Mouse (Mus musculus): Measurements from ENCODE around the gene F7. TPM values are rescaled to one million over a fixed set of nuclear protein-coding genes. Genes with fewer than 3 reads are reported as not detected.

The F7 gene
- polyA plus RNA-seq (2012) = 0.39 and 2.3 TPM in 2 replicates

DNA sequence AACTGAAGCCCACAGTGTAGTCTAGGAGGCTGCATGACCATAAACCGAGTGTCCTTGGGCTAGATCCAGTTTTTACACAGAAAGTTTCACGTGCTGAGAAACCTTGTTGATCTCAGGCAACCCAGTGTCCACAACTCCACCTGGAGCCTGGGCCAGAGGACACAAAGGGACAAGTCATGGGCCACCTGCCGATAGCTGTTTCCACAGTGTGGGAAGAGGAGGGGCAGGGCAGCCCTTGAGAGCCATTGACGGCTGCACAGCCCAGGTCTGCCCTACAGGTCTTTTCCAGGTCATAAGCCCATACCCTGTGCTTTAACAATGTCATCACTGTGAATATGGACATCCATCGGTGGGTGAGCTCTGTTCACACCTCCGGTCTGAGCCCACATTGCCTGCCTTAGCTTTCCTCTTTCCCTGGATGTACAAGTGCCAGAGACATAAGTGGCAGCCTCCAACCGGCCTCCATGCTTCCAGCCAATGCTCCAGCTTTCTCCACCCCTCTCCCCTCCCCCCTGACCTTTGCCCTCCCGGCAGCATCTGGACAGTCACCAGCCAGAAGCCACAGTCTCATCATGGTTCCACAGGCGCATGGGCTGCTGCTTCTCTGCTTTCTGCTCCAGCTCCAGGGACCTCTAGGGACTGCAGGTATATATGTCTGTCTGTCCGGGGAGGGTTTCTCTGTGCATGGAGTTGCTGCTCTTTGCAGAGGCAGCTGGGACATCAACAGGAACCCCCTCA is at the start of gene F7:
TSS of gene F7 (plus strand) at position 548 of the 738 bp plus-strand sequence.

DNA sequence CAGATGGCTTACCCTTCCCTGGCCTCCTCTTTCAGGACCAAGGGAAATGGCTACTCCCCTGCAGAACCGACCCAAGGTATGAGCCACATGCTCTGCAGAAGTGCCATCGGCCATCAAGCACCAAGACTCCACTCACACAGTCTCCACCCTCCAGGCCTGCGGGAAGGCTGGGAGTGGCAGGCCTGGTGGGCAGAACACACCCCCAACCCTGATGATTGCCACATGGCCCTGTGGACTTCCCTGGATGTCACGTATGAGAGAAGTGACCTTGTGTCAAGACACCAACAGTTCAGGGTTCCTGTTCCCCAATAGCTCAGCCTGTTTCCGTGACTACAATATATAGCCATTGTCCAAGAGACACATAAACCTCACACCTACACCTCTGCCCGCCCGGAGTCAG is 11.2 kb downstream of the F7 start, which contains the start of gene F10:
TSS of gene F10 (plus strand) at position 294 of the 400 bp plus-strand sequence.

DNA sequence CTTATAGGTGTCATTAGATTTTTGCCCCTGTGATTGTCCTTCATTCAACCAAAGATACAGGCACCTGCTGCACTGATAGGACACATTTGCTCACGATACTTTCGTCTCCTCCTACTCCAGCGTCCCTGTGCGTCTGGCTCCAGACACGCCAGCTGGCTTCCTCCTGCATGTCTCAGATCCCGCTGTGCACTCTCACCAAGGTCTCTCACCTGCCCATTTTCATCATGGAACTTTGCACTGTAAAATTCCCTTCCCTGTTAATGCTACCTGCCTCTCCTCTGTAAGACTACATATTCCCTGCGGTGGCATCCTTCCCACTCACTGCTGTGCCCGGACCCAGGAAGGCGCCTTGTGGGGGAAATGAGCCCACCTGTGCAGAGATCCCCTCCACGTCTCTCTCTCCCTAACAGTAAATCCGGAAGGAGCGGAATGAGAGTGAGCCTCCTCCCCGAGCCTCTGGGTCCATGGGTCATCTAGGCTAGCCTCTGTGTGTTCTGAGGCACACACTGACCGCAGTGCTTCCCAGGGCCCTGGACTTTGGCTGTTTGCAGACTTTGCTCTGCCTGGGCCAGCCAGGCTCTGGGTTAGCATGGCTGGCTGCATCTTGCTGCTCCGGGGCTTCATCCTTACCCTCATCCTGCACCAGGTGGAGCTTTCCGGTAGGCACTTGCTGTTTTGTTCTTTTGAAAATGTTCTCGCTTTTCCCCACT is 34.8 kb downstream of the F7 start, which contains the start of gene Proz:
TSS of gene Proz (plus strand) at position 474 of the 710 bp plus-strand sequence.

Other genes with a start within 250 kb of the F7 start
- 15.5 and 22.8 TPM in 2 replicates for gene Mcf2l, start 152.2 kb upstream of the F7 start, polyA plus RNA-seq (2012)
- 10.6 and 35.2 TPM in 2 replicates for gene F10, start 11.3 kb downstream of the F7 start, polyA plus RNA-seq (2012)
- not detected in 2 replicates for gene Proz, start 34.9 kb downstream of the F7 start, polyA plus RNA-seq (2012)
- gene Pcid2, start 79.4 kb downstream of the F7 start, polyA plus RNA-seq (2012) = 10.3 and 11.0 TPM in 2 replicates
- gene Cul4a, start 79.6 kb downstream of the F7 start, polyA plus RNA-seq (2012) = 26.8 and 32.1 TPM in 2 replicates
- 194 and 297 TPM in 2 replicates for gene Lamp1, start 133.1 kb downstream of the F7 start, polyA plus RNA-seq (2012)
- 1.3 and 3.1 TPM in 2 replicates for gene Grtp1, start 174.6 kb downstream of the F7 start, polyA plus RNA-seq (2012)
- not detected in 2 replicates for gene Adprhl1, start 228.1 kb downstream of the F7 start, polyA plus RNA-seq (2012)

Measured in megakaryocyte-erythroid progenitor cell, adult 5 weeks (primary cell).